27 mouse cellular contexts compared by ENCODE assay signal in genomic region chr6:57278952-57279351, GRCm38 (mm10). TPM values are rescaled to one million over a fixed set of nuclear protein-coding genes. Genes with fewer than 3 reads are reported as not detected.
"Had no signal": no experiment of that assay in that cellular context is flagged by ENCODE, and none has a peak within 500 bp of the region (broad histone marks: within the 10 kb centered on the region; RNA-seq: fewer than 3 reads in every experiment).

No protein-coding gene starts in this region.

- ATAC-seq: liver, embryonic 12.5 days; liver, postnatal 0 days; lung, postnatal 0 days; midbrain, embryonic 13.5 days; midbrain, embryonic 15.5 days; midbrain, embryonic 16.5 days had no signal

- DNase-seq: left cerebral cortex, postnatal 4 days; liver; liver, embryonic 13.5 days; liver, postnatal 0 days; lung, adult 18-20 months; lung, adult 2 months; lung, embryonic 14.5 days; lung, postnatal 10 days; lung, postnatal 14 days; lung, postnatal 36 days; lung, postnatal 4 days; midbrain, embryonic 14.5 days had no signal

RNA-seq across cellular contexts. Expression of gene Vmn1r15, which starts 21.2 kb away (rescaled TPM):
- total RNA-seq: left cerebral cortex, postnatal 10 days; left cerebral cortex, postnatal 14 days; left cerebral cortex, postnatal 25 days; left cerebral cortex, postnatal 36 days; left cerebral cortex, postnatal 4 days; liver, adult 2 months; megakaryocyte progenitor cell, adult 5-6 weeks; megakaryocyte, adult 5-6 weeks; megakaryocyte-erythroid progenitor cell, adult 5-6 weeks; midbrain, postnatal 0 days; monocyte, adult 5-6 weeks had no signal

RNA-seq across cellular contexts. Expression of gene Vmn1r14, which starts 47.5 kb away (rescaled TPM):
- total RNA-seq: left cerebral cortex, postnatal 10 days; left cerebral cortex, postnatal 14 days; left cerebral cortex, postnatal 25 days; left cerebral cortex, postnatal 36 days; left cerebral cortex, postnatal 4 days; liver, adult 2 months; megakaryocyte progenitor cell, adult 5-6 weeks; megakaryocyte, adult 5-6 weeks; megakaryocyte-erythroid progenitor cell, adult 5-6 weeks; midbrain, postnatal 0 days; monocyte, adult 5-6 weeks had no signal

RNA-seq across cellular contexts. Expression of gene Vmn1r16, which starts 50.3 kb away (rescaled TPM):
- total RNA-seq: left cerebral cortex, postnatal 10 days; left cerebral cortex, postnatal 14 days; left cerebral cortex, postnatal 25 days; left cerebral cortex, postnatal 36 days; left cerebral cortex, postnatal 4 days; liver, adult 2 months; megakaryocyte progenitor cell, adult 5-6 weeks; megakaryocyte, adult 5-6 weeks; megakaryocyte-erythroid progenitor cell, adult 5-6 weeks; midbrain, postnatal 0 days; monocyte, adult 5-6 weeks had no signal
